Mouse (Mus musculus) intestine, postnatal 0 days (tissue): ENCODE results near the gene Olfr872. TPM values are rescaled to one million over a fixed set of nuclear protein-coding genes. Genes with fewer than 3 reads are reported as not detected.
"Not testable (repeated sequence)": the region's sequence is repeated elsewhere in the genome, so short reads cannot be mapped to it uniquely, and the experiment has no call there.

ENCODE experiments used
- ATAC-seq: fragments of 200-750 bp; cut with Nextera tagmentation; 2 replicates; pipeline ENCODE4 v1.8.0; 2017; ENCODE audit warnings: mild to moderate bottlenecking, moderate TSS enrichment, moderate library complexity
- H3K27ac ChIP-seq: fragments of 300-500 bp; sonication (generic); 2 replicates; pipeline ENCODE4 v1.5.1; 2014; ENCODE audit warnings: mild to moderate bottlenecking, low read depth, low read length, moderate library complexity
- H3K27me3 ChIP-seq: fragments of 300-500 bp; sonication (generic); replicated peaks from 2 replicates; pipeline ENCODE4 v1.6.1; 2014; ENCODE audit warnings: low read length, mixed read lengths; ENCODE audit not compliant: control insufficient read depth, insufficient read depth
- H3K36me3 ChIP-seq: fragments of 300-500 bp; sonication (generic); 2 replicates; pipeline ENCODE4 v1.6.1; 2014; ENCODE audit warnings: mild to moderate bottlenecking, moderate library complexity; ENCODE audit not compliant: control insufficient read depth, insufficient read depth
- H3K4me1 ChIP-seq: fragments of 300-500 bp; sonication (generic); replicated peaks from 2 replicates; pipeline ENCODE4 v1.6.1; 2014; ENCODE audit warnings: antibody characterized with exemption, low read length, mixed read lengths; ENCODE audit not compliant: control insufficient read depth, insufficient read depth
- H3K4me2 ChIP-seq: fragments of 300-500 bp; sonication (generic); replicated peaks from 2 replicates; pipeline ENCODE4 v1.6.1; 2014; ENCODE audit warnings: low read depth, mild to moderate bottlenecking, moderate library complexity
- H3K4me3 ChIP-seq: fragments of 300-500 bp; sonication (generic); 2 replicates; pipeline ENCODE4 v1.5.1; 2014; ENCODE audit warnings: low read depth, low read length
- H3K9ac ChIP-seq: fragments of 300-500 bp; sonication (generic); 2 replicates; pipeline ENCODE4 v1.6.1; 2014; ENCODE audit warnings: mild to moderate bottlenecking, low read depth, low read length
- H3K9me3 ChIP-seq: fragments of 300-500 bp; sonication (generic); 2 replicates; pipeline ENCODE4 v1.6.1; 2016; ENCODE audit warnings: mixed run types; ENCODE audit not compliant: control insufficient read depth
- CTCF ChIP-seq: sonication (generic); IDR thresholded peaks from 2 replicates; pipeline ENCODE4 v1.5.1; 2016; ENCODE audit warnings: low read depth, mild to moderate bottlenecking, control low read depth, antibody characterized with exemption, moderate library complexity
- WGBS: fragments of 180-500 bp; shearing (Covaris S2); extraction: QIAGEN DNeasy Blood & Tissue Kit; methylation state at CpG from one replicate; pipeline ENCODE4 v1.1.7; 2014; 5-methylcytosine and 5-hydroxymethylcytosine counted together
- polyA plus RNA-seq: library from polyadenylated mRNA; unstranded; fragments of >200 nt; fragmentation: Nextera tagmentation; extraction: Ambion mirVana; gene quantifications from 2 replicates; pipeline ENCODE4 v1.2.1, GENCODE M21; 2015

Gene Olfr872
- polyA plus RNA-seq, result not detected in 2 replicates

- TF ChIP-seq CTCF, result no peak
- Histone ChIP-seq H3K27me3 (no peaks in the 10 kb centered on the region), H3K36me3 (no peaks in the 10 kb centered on the region), H3K4me3 (no peak within 1 kb of the TSS), H3K9ac (no peak within 1 kb of the TSS), H3K27ac (no peak within 1 kb of the TSS), H3K4me1 (no peaks in the 10 kb centered on the region), H3K4me2 (no peak within 1 kb of the TSS), H3K9me3 (no peaks in the 10 kb centered on the region)
- no peak for ATAC-seq
Measured at GRCm38 (mm10) chr9:20236819-20237218, at the start of gene Olfr872. TSS of gene Olfr872 (plus strand) at chr9:20237119.

- WGBS, result 48% methylated on average over 1 of the region's 1 CpGs
- H3K9me3 ChIP-seq, result no peaks in the 10 kb centered on the region
- no peak overlapping the region for H3K9ac ChIP-seq
- H3K4me2 ChIP-seq, result no peak overlapping the region
- H3K4me3 ChIP-seq, result no peak overlapping the region
- ATAC-seq, result no peak
- H3K27ac ChIP-seq, result no peak overlapping the region
- no peaks in the 10 kb centered on the region for H3K36me3 ChIP-seq
- TF ChIP-seq CTCF, result no peak
- no peaks in the 10 kb centered on the region for H3K27me3 ChIP-seq
- no peaks in the 10 kb centered on the region for H3K4me1 ChIP-seq
Measured at GRCm38 (mm10) chr9:20202131-20202530, 34.8 kb upstream of the Olfr872 start.

- not testable (repeated sequence) for H3K27ac ChIP-seq, H3K9ac ChIP-seq, H3K36me3 ChIP-seq, H3K4me1 ChIP-seq, H3K4me3 ChIP-seq, H3K9me3 ChIP-seq, ATAC-seq, H3K27me3 ChIP-seq, H3K4me2 ChIP-seq
- 93% methylated on average over 7 of the region's 7 CpGs for WGBS
Measured at GRCm38 (mm10) chr9:20203413-20203984, 33.4 kb upstream of the Olfr872 start.

GRCm38 (mm10) chr9:20210812-20211211, 26.1 kb upstream of the Olfr872 start:
- no peak for TF ChIP-seq CTCF
- WGBS, result 50% methylated on average over 1 of the region's 1 CpGs
- no peaks in the 10 kb centered on the region for H3K9me3 ChIP-seq
- no peak overlapping the region for H3K4me2 ChIP-seq
- no peaks in the 10 kb centered on the region for H3K27me3 ChIP-seq
- no peak overlapping the region for H3K4me3 ChIP-seq
- H3K27ac ChIP-seq, result no peak overlapping the region
- H3K4me1 ChIP-seq, result no peaks in the 10 kb centered on the region
- no peaks in the 10 kb centered on the region for H3K36me3 ChIP-seq
- no peak overlapping the region for H3K9ac ChIP-seq
- no peak for ATAC-seq

- no peaks in the 10 kb centered on the region for H3K9me3 ChIP-seq
- no peak overlapping the region for H3K9ac ChIP-seq
- no peaks in the 10 kb centered on the region for H3K27me3 ChIP-seq
- H3K4me2 ChIP-seq, result no peak overlapping the region
- H3K4me1 ChIP-seq, result no peaks in the 10 kb centered on the region
- no peak overlapping the region for H3K27ac ChIP-seq
- TF ChIP-seq CTCF, result no peak
- no peaks in the 10 kb centered on the region for H3K36me3 ChIP-seq
- WGBS, result 58% methylated on average over 2 of the region's 2 CpGs
- no peak overlapping the region for H3K4me3 ChIP-seq
- no peak for ATAC-seq
Measured at GRCm38 (mm10) chr9:20211477-20211876, 25.4 kb upstream of the Olfr872 start.

GRCm38 (mm10) chr9:20211907-20212306, 25.0 kb upstream of the Olfr872 start, which contains the start of gene Olfr871:
TSS of gene Olfr871 (plus strand) at chr9:20212207.
- Histone ChIP-seq H3K27me3 (no peaks in the 10 kb centered on the region), H3K27ac (no peak within 1 kb of the TSS), H3K9ac (no peak within 1 kb of the TSS), H3K36me3 (no peaks in the 10 kb centered on the region), H3K4me1 (no peaks in the 10 kb centered on the region), H3K4me3 (no peak within 1 kb of the TSS), H3K9me3 (no peaks in the 10 kb centered on the region), H3K4me2 (no peak within 1 kb of the TSS)
- ATAC-seq, result no peak
- TF ChIP-seq CTCF, result no peak

- 80% methylated on average over 2 of the region's 2 CpGs for WGBS
- Histone ChIP-seq H3K36me3 (no peaks in the 10 kb centered on the region), H3K27ac (no peak overlapping the region), H3K4me2 (no peak overlapping the region), H3K4me1 (no peaks in the 10 kb centered on the region), H3K9me3 (no peaks in the 10 kb centered on the region), H3K4me3 (no peak overlapping the region), H3K9ac (no peak overlapping the region), H3K27me3 (no peaks in the 10 kb centered on the region)
- no peak for TF ChIP-seq CTCF
- no peak for ATAC-seq
Measured at GRCm38 (mm10) chr9:20237378-20237777, 459 bp downstream of the Olfr872 start.
